Mouse (Mus musculus) small intestine, adult 2 months (tissue): ENCODE measurements around the gene Sdccag8.

Source experiments
- CTCF ChIP-seq: fragments of 200-500 bp; IDR thresholded peaks from 2 replicates; pipeline ENCODE4 v1.5.1; 2012; ENCODE audit warnings: low read depth, mild to moderate bottlenecking, control low read depth, inconsistent platforms, low read length, moderate library complexity, mixed read lengths; ENCODE audit not compliant: insufficient replicate concordance, insufficient read length; ENCODE audit errors: extremely low read depth
- POLR2A ChIP-seq: fragments of 200-500 bp; IDR thresholded peaks from 2 replicates; pipeline ENCODE4 v1.6.1; 2012; ENCODE audit warnings: low read depth, mild to moderate bottlenecking, control low read depth, inconsistent platforms, low read length, moderate library complexity

DNA sequence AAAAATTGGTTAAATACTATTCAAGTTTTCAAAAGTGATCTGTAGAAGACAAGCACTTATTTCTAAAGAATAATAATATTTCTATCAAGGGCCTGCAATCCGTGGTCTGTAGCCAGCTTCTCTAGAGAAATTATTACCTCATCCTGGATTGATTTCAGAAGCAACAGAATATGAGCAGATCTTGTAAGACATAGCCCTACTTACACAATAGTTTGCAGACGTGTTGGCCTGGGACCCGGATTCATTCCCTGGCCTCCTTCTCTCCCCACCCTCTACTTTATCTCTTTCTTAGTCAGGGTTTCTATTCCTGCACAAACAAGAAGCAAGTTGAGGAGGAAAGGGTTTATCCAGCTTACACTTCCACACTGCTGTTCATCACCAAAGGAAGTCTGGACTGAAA, 19.5 kb downstream of the Sdccag8 start:
- TF ChIP-seq POLR2A (no peak), CTCF (no peak)
